Mouse (Mus musculus): ENCODE measurements around the gene Wdr19. TPM values are rescaled to one million over a fixed set of nuclear protein-coding genes. Genes with fewer than 3 reads are reported as not detected.

Gene Wdr19
- total RNA-seq (2021) = 10 to 100 TPM; 18.9 to 20.0 TPM

DNA sequence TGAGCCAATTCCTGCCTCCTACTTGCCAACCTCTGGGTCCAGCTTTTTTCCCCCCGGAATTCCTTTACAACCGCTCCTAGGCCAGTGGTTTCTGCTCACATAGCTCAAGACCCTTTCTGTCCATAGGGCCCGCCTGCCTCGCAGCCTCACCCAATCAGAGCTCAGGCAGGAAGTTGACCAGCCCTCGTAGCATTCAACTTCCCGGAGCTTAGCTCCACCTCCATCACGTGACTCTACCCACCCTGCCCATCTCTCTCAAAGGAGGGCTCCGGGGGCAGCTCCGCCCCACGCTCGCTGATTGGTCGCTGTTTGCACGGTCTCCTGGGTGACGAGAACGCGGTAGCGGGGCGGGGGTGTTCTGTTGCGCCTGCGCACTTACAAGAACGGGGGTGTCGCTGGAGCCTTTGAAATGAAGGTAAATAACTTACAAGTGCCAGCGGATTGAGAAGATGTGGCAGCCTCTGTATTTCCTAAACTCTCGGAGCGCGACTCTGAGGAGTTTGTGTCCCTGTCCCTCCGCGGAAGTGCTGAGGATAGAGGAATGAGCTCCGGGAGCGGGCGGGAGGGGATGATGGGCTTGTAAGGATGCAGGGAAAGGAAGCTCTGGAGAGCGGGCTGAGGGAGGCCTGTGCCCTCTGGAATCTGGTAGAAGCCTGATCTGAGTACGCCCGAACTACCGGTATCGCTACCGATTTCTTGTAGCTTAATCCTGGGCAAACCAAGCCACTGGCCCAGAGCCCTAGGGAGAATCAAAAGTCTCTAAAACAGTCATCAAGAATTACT is at the start of gene Wdr19:
Gene Wdr19 (plus strand): TSS at position 351 of the 783 bp plus-strand sequence.
- intact Hi-C loops (cut with DNase I) = no loop called here
- DNase-seq (ENCODE audit: extremely low spot score in 1 of 2, low spot score in 2 of 2) = peak; percentile 99

DNA sequence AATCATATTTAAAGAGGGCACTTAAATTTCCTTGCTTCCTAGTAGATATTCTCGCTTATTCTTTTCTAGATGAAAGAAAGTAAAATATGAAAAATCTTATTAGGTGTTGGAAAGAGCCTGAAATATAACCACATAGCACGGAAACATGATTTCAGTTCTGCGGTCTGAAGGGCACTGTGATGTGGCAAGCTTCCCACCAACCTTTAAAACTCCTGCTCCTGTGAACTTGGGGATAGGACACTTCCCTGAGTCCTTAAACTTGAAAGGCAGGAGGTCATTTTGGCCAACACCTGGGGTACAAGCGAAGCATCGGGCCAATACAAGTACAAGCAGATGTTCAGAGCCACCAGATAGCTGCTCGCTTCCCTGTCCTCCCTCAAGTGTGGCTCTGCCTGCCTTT is 49.8 kb upstream of the Wdr19 start:
- DNase-seq (ENCODE audit: extremely low spot score in 1 of 2, low spot score in 2 of 2) = no peak
- intact Hi-C loops (cut with DNase I) = no loop called here

DNA sequence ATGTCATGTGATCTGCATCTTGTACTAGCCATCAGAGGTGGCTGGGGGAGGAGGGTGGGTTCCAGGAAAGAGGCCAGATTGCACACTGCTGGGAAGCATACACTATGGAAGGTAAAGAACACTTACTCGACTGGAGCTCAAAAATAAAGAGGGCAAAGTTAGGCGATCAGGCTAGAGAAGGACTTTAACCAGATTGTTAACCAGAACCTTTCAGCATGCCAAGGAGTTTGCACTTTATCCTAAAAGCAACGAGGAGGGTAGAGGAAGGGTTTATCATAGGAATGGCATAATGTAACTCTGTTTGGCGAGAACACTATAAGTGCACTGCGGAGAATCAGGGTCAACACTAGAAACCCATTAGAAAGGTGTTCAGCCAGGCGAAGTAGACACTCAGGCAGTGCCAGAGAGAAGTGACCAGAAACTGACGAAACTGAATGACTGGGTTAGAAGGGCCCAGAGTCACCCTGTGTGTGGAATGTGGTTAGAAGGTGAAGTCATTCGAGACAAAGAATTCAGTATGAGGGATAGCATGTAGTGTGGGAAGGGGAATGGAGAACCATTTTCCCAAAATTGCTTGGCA is 49.0 kb upstream of the Wdr19 start:
- intact Hi-C loops (cut with DNase I) = no loop called here
- no peak for DNase-seq (ENCODE audit: extremely low spot score in 1 of 2, low spot score in 2 of 2)

DNA sequence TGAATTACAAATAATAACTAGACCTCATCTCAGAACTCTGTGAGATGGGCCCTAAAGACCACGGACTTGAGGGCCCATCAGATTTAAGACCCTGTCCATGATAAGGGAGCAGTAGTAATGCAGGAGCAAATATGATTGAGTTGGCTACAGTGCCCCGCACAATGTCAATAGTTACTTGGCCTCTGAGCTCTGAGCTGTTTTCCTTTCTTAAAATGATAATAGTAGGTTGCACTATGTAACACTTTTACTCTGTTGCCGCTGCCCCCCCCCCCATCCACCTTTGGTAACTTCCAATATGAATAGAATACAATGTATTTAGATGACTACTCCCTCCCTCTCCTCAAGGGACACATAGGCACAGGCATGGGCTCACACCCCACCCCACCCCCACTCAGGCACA is 48.2 kb upstream of the Wdr19 start:
- DNase-seq (ENCODE audit: extremely low spot score in 1 of 2, low spot score in 2 of 2) = no peak
- intact Hi-C loops (cut with DNase I) = no loop called here

DNA sequence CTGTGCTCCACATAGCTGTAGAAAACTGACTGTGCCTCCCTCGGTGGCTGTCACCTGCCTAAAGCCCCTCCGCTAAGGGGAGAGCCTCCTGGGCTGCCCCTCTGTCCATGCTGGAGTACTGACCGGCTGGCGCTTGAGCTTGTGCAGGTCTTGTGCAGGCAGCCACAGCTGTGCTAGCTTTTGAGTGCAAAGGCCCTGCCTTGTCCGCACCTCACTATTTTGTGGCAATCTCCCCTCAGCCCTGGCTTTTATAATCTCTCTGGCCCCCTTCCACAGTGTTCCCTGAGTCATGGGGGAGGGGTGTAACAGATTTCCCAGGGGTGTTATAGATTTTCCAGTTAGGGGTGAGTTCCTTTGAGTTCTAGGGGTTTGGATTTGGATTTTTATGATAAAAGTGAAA is 47.7 kb upstream of the Wdr19 start:
- intact Hi-C loops (cut with DNase I) = no loop called here
- no peak for DNase-seq (ENCODE audit: extremely low spot score in 1 of 2, low spot score in 2 of 2)

DNA sequence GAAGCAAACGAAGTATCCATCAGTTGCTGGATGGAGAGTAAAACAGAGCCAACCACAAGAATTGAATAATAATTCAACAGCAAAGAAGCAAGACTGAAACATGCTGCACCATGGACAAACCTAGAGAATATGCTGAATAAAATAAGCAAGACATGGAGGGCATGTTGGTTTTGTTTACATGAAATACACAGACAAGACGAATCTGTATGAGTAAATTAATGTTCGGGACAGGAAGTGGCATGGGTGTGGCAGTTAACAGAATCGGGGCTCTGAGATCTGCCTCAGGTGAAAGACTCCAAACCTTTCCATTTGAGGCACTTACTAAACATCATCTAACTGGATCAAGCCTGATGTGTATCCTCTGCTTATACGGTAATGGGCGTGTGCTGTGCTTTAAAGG is 45.2 kb upstream of the Wdr19 start:
- intact Hi-C loops (cut with DNase I) = no loop called here
- DNase-seq (ENCODE audit: extremely low spot score in 1 of 2, low spot score in 2 of 2) = no peak

DNA sequence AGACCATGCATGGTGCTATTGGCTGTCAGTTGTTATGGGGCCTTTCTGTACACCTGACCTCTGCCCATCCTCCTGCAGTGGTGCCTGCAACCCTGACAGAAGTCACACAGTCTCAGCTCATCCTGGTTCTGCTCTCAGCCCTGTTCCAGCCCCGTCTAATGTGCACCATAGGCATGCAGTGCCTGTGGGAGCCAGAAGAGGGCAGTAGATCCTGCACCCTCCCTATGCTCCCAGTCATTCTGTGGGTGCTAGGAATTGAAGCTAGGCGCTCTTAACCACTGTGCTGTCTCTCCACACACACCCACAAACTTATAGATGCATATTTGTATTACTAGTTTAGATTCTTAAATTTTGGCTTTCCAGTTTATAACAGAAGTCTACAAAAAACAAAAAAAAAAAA is 42.6 kb upstream of the Wdr19 start:
- DNase-seq (ENCODE audit: extremely low spot score in 1 of 2, low spot score in 2 of 2) = no peak
- intact Hi-C loops (cut with DNase I) = no loop called here

DNA sequence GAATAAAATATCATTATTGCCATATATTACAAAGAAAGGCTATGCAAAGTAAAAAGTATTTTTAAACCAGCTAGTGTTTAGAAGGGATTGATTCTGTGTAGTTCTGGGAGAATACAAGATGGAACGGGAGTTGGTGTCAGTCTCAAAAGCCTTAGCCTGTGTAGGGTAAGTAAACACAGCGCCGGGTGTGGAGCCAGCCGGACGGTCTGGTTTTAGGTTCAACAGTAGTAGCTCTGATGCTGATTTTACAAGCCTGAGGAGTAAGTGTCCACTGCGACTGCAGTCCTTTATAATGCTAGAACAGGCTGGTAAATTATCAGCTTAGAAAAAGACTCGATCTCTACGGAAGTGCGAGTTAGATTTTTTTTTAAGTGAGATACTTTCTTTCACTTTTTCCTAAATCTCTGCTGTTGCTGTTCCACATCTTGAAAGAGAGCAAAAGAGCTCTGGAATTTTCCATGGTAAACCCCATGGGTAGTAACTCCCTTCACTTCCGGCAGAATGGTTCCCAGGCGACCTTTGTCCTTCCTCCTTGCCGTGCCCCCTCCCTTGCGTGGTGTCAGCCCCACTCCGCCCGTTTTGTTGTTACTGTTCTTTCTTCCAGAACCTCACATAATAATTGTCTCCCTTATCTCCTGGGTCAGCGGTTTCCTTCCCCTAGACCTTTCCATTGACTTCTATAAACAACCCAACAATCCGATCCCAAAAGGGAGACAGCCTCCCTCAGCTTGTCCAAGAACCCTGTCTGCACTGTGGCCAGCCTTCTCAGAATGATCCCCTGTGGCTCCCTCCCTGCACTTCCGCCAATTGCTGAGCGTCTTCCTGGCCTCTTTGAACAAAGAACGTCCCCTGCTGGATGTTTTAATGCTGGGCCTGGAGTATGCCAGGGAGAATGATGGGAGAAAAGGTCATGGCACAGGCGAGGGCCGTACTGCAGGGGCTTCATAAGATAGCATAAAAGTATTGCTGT is 41.8 kb upstream of the Wdr19 start:
- intact Hi-C loops (cut with DNase I) = no loop called here
- peak in 1 of 2 experiments; percentile 77 for DNase-seq (ENCODE audit: extremely low spot score in 1 of 2, low spot score in 2 of 2)

DNA sequence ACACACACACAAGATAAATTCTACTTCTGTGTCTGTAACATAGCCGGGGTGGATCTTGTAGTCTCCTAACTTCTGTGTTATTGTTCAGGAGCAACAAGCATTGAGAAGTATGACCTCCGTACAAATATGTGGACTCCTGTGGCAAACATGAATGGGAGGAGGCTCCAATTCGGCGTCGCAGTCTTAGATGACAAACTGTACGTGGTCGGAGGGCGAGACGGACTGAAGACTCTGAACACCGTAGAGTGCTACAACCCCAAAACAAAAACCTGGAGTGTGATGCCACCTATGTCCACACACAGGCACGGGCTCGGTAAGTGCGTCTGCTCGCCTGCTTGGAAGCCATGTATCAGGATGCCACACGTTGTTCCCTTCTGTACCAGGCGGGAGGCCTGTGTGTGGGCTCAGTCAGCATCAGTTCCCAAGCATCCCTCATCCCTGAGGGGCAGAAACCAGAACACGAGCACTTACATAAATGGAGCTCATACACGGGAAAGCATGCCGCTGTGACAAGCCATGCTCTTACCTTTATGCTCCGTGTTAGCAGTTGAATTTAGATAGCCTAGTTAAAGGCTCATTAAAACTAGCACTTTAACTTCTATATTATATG is 40.7 kb upstream of the Wdr19 start:
- intact Hi-C loops (cut with DNase I) = no loop called here
- DNase-seq (ENCODE audit: extremely low spot score in 1 of 2, low spot score in 2 of 2) = no peak

DNA sequence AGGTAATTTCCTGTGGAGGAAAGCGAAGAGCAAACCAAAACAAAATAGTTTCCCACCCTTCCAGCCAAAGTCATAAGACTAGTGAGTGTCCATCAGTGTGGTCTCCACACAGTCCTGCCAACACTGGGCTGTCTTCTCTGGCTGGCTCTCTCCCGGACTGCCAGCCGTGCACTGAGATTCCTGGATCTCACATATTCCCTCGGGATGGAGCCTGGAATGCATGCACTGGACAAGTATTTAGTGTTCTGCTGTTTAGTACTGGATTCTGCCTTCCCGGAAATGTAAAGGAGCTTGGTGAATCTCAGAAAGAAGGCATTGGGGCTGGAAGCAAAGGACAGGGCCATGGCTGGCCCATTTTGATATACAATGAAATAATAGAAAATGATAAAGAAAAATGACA is 36.5 kb upstream of the Wdr19 start:
- no peak for DNase-seq (ENCODE audit: extremely low spot score in 1 of 2, low spot score in 2 of 2)
- intact Hi-C loops (cut with DNase I) = no loop called here

DNA sequence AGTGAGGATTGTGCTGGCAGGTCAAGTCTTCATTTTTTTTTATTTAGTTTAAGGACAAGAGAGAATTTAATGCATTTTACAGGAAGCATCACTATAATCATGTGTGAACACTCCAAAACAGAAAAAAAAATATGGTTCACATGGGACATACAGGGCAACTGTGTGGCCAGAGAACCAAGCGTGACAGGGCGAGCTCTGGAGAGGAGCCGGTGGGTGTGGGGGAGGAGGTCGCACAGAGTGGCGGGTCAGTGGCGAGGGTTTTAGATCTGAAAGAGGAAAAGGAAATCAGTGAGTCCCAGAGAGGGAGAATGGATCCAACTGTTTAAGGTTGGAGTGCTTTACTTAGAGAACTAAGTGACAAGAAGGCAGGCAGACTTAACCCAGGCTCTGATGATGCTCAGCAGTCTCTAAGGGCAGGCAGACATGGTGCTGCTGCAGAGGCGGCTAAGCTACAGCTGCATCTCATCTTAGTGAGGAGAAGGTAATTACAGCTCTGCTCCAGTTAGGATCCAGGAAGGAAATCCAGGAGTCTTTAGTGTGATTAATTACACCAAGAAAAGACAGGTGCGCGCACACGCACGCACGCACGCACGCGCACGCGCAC is 35.9 kb upstream of the Wdr19 start:
- intact Hi-C loops (cut with DNase I) = no loop called here
- no peak for DNase-seq (ENCODE audit: extremely low spot score in 1 of 2, low spot score in 2 of 2)

DNA sequence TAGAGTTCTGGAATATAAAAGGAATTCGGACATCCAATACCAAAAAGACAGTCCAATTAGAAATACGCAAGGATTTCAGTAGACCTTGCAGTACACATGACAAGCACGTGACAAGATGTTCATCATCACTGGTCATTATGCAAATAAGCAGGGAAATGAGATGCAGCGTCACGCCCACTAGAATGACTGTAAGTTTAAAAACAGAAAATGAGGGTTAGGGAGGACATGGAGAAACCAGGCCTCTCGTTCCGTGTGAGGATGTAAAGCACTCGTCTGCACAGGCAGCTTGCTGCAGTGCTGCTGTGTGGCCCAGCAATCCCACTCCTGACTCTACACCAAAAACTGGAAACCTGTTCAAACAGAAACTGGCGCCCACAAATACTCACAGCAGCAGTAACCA is 29.3 kb upstream of the Wdr19 start:
- no peak for DNase-seq (ENCODE audit: extremely low spot score in 1 of 2, low spot score in 2 of 2)
- intact Hi-C loops (cut with DNase I) = no loop called here

DNA sequence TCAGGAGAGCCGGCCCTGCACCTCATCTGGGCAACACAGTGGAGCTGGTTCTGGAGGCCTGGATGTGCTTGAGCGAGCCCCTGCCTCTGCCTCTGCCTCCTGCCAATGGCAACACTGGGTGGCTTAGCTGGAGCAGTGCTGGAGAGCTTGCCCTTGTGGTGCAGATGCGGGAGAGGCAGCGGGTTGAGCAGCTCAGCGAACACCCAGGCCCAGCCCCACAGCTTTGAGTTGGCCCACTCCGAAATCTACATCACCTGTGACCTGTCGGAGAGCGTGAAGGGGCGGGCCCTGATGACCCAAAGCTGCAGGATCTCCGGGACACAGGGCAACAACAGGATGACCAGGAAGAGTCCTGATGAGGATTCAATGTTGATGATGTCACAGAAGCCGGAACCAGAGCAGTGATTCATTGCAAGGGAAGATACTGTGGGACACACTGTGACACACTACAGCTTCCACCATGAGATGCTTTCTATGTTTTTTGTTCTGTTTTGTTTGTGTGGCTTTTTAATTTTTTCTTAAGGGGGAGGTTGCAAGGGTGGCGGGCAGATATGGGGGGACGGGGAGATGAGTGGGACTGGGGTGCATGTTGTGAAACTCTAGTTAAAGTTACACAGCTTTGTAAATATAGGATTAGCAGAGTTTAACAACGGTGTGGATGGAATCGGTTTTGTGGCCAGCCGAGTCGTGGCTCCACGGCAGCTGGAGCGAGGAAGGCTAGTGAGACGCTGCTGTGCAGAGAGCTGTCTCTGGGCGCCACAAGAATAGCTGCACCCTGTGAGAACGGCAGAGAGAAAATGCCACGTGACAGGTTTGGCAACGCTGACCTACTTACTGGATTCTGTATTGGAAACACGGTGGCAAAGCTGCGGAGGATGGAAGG is 24.2 kb upstream of the Wdr19 start:
- intact Hi-C loops (cut with DNase I) = no loop called here
- DNase-seq (ENCODE audit: extremely low spot score in 1 of 2, low spot score in 2 of 2) = peak; percentile 64 to 75

DNA sequence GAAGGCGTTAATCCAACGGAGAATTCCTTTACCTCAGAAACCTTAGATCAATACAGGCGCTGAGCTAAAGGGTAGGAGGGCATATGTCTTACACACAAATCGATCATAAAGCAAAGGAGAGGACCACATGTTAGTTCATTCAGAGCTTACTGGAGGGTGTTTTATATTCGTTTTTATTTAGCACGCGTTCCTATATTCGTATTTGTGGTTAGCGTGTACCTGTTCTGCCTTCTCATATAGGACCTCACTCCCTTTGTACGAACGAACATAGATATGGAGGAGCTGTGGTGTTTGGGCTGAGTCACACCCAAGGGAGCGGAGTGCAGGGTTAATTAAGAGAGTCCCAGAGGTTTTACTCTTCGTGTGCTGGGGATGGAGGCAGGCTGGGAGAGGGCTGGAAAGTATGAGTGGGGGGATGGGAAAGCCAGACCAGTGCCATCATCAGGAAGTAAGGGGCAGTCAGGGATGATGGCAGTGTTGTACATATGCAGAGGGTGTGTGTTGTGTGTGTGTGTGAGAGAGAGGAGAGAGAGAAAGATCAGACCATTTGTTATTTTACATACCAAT is 23.5 kb upstream of the Wdr19 start:
- DNase-seq (ENCODE audit: extremely low spot score in 1 of 2, low spot score in 2 of 2) = no peak
- intact Hi-C loops (cut with DNase I) = no loop called here

DNA sequence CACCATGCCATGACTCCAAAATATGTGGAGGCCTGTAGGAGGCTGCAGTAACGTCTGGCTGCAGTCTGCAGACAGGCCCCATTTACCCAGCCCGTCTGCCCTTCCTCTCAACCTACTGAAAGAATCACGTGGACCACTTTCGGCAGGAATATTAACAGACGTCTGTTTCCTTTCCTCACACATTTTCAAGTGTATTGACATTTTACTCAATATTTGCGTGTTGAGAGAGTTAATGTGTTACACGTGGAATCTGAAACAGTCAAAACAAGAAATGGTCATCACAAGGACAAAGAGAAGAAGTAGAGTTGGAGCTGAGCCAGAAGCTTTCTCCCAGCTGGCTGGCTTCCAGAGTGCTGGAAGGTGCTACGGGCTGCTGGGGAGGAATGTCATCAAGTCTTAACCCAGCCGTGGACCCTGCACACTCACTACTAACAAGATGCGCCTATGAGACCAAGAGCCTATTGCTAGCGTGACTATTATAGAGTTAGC is 22.4 kb upstream of the Wdr19 start:
- intact Hi-C loops (cut with DNase I) = no loop called here
- DNase-seq (ENCODE audit: extremely low spot score in 1 of 2, low spot score in 2 of 2) = peak in 1 of 2 experiments; percentile 48

DNA sequence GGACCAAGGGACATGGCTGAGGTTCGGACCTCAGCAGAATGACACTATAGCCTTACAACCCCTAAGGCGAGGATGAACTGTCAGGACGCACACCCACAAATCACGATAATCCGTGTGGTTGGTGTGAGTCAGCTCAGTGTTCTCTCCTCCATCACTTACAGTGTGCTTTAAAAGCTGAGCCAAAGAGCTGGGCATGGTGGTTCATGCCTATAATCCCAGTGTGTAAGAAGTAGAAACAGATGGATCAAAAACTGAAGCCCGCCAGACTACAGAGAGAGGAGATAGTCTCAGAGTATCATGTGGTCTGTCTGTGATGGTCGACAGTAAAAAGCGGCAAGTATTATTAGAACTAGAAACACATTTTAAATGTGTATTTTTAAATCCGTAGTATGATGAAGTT is 21.0 kb upstream of the Wdr19 start:
- intact Hi-C loops (cut with DNase I) = no loop called here
- DNase-seq (ENCODE audit: extremely low spot score in 1 of 2, low spot score in 2 of 2) = peak in 1 of 2 experiments; percentile 36

DNA sequence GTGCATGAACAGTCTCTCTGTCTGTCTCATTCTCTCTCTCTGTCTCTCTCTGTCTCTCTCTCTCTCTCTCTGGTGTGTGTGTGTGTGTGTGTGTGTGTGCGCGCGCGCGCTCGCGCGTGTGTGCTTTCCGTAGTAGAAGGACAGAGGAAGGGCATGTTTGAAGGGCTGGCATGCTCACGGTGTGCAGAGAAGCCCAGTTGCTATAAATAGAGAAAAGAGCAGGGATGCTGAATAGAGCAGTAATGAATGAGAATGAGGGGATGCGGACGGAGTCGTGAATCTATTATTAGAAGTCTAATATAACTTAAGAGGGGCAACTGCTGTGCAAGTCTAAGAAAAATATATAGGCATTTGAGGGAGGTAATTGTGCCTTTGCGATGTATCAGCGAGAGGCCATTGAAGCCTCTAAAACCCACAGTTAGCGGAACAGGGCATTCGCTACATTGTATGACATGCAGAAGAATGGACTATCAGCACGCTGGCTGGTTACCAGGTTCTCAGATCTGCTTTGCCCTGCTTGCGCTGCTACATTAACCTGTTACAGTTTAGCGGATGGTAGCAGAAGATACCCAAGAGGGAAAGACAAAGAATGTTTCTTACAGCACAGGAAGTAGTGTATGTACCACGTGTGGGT is 18.2 kb upstream of the Wdr19 start:
- intact Hi-C loops (cut with DNase I) = no loop called here
- DNase-seq (ENCODE audit: extremely low spot score in 1 of 2, low spot score in 2 of 2) = no peak
